In the genomic region with DNA sequence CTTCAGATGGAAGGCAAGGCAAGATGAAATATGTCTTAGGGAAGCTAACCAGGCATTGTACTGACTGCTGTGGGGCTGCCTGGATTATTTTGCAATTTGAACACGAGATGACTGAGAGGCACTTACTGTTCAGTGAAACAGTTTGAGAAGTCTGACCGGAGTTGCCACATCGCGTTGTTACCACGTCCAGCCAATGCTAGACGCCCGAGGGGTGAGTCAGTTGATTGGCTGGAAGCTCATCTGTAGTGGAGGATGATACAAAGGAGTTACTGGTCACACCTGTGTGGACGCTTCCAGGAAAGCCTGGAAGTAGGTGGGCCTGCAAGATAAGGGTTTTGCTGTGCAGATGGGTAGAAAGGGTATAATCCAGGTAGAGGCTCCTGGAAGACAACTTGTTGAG, we compare ENCODE assay signal across 15 mouse cellular contexts. TPM values are rescaled to one million over a fixed set of nuclear protein-coding genes. Genes with fewer than 3 reads are reported as not detected.
DNase-seq lines count a peak whose midpoint lies in the region; ATAC-seq and TF ChIP-seq lines count a peak whose summit lies in the region.
"Had no signal": no experiment of that assay in that cellular context is flagged by ENCODE, and none has a peak within 500 bp of the region (broad histone marks: within the 10 kb centered on the region; RNA-seq: fewer than 3 reads in every experiment).

No protein-coding gene starts in this region.

- ATAC-seq in hematopoietic stem cell, adult 5-6 weeks (replicated peaks in 1 of 2; ENCODE audit: insufficient read depth in 1 of 2, low FRiP score in 2 of 2, low TSS enrichment in 1 of 2, low read depth in 1 of 2, poor library complexity in 2 of 2, severe bottlenecking in 2 of 2), result peak; percentile 17 to 52; a peak in 2 of 4 replicates
- peak; percentile 24; the same call in 1 of the 2 replicates for ATAC-seq in monocyte, adult 5-6 weeks (replicated peaks; ENCODE audit: insufficient number of reproducible peaks, low FRiP score, low TSS enrichment, poor library complexity, severe bottlenecking)
- ATAC-seq in midbrain, embryonic 14.5 days (ENCODE audit: low FRiP score, low TSS enrichment), result no peak

- no peak for TF ChIP-seq POLR2A in kidney, adult 2 months (IDR thresholded peaks at IDR 0.05; ENCODE audit: low read depth, low read length)

- no peaks in the 10 kb centered on the region for H3K9me3 ChIP-seq in midbrain, embryonic 14.5 days (ENCODE audit: control insufficient read depth, low read length)
- H3K9me3 ChIP-seq: G1E; stomach, embryonic 15.5 days had no signal

- no peak overlapping the region for H3K27ac ChIP-seq in kidney, adult 2 months (ENCODE audit: insufficient read depth, low read depth, low read length)
- no peak overlapping the region for H3K27ac ChIP-seq in midbrain, embryonic 14.5 days (replicated peaks; ENCODE audit: low read depth, low read length)
- H3K27ac ChIP-seq: stomach, embryonic 15.5 days had no signal

- H3K4me1 ChIP-seq in kidney, adult 2 months (ENCODE audit: control insufficient read depth, insufficient read depth, low read length), result peaks cover 33% of the 10 kb centered on the region
- H3K4me1 ChIP-seq in midbrain, embryonic 14.5 days (ENCODE audit: control insufficient read depth, insufficient read depth, low read length), result no peaks in the 10 kb centered on the region
- H3K4me1 ChIP-seq: stomach, embryonic 15.5 days had no signal

- peaks cover 10% of the 10 kb centered on the region; the same call in 1 of the 2 replicates for H3K36me3 ChIP-seq in kidney, adult 2 months (ENCODE audit: control insufficient read depth, insufficient read depth, low read length)
- H3K36me3 ChIP-seq in midbrain, embryonic 14.5 days (ENCODE audit: control insufficient read depth, insufficient read depth, low read length), result no peaks in the 10 kb centered on the region

- no peak overlapping the region for H3K4me2 ChIP-seq in midbrain, embryonic 14.5 days (ENCODE audit: low read length)
- H3K4me2 ChIP-seq: stomach, embryonic 15.5 days had no signal

- TF ChIP-seq CTCF in kidney, adult 2 months (conservative IDR thresholded peaks at IDR 0.05; ENCODE audit: insufficient read depth, insufficient read length, low read depth, low read length), result no peak

- no peak overlapping the region for H3K4me3 ChIP-seq in kidney, adult 2 months (ENCODE audit: insufficient read depth, low read depth, low read length)
- H3K4me3 ChIP-seq in midbrain, embryonic 14.5 days (replicated peaks; ENCODE audit: low read depth, low read length), result no peak overlapping the region
- H3K4me3 ChIP-seq: stomach, embryonic 15.5 days had no signal

- peak; percentile 15 for DNase-seq in kidney, adult 2 months
- no peak for DNase-seq in kidney, adult 11 months
- DNase-seq in adrenal gland, postnatal 36 days, result peak; percentile 46 to 61
- DNase-seq in spleen, postnatal 14 days (ENCODE audit: low spot score in 2 of 2), result no peak
- no peak for DNase-seq in midbrain, embryonic 14.5 days
- DNase-seq: cerebellum, postnatal 25 days; gastrocnemius, postnatal 25 days; kidney, postnatal 4 days had no signal

- H3K27me3 ChIP-seq in kidney, adult 2 months (replicated peaks; ENCODE audit: control insufficient read depth, insufficient read depth, low read length), result no peaks in the 10 kb centered on the region
- no peaks in the 10 kb centered on the region for H3K27me3 ChIP-seq in midbrain, embryonic 14.5 days (ENCODE audit: control insufficient read depth, insufficient read depth, low read length)
- H3K27me3 ChIP-seq: stomach, embryonic 15.5 days had no signal

- WGBS in kidney, adult 2 months, result 72% methylated on average over 8 of the region's 8 CpGs
- 92% methylated on average over 8 of the region's 8 CpGs for WGBS in midbrain, embryonic 14.5 days

- no peak overlapping the region for H3K9ac ChIP-seq in midbrain, embryonic 14.5 days (replicated peaks; ENCODE audit: low read length)
- H3K9ac ChIP-seq: stomach, embryonic 15.5 days had no signal

RNA-seq across cellular contexts. Expression of a gene that starts 8.8 kb away (rescaled TPM):
- polyA plus RNA-seq in kidney, adult 2 months (2012; rRNA removed), result 65.8 and 71.1 TPM in 2 replicates
- total RNA-seq in adrenal gland, postnatal 36 days (2021), result 100 to 1,000 TPM; 110 to 114 TPM
- 89.9 and 127 TPM in 2 replicates for total RNA-seq in hematopoietic stem cell, adult 5-6 weeks (2017)
- total RNA-seq in monocyte, adult 5-6 weeks (2017), result 127 to 227 TPM (median 128 TPM) in 3 replicates
- polyA plus RNA-seq in midbrain, embryonic 14.5 days (2014; fragmentation: Nextera tagmentation; extraction: Ambion mirVana), result 11.5 and 16.4 TPM in 2 replicates

RNA-seq across cellular contexts. Expression of a gene that starts 24.3 kb away (rescaled TPM):
- 0.80 and 0.88 TPM in 2 replicates for polyA plus RNA-seq in kidney, adult 2 months (2012; rRNA removed)
- 1 to 10 TPM in 1 of 2 experiments, under 1 TPM in 1; 0.86 to 3.0 TPM for total RNA-seq in adrenal gland, postnatal 36 days (2021)
- total RNA-seq in hematopoietic stem cell, adult 5-6 weeks (2017), result not detected in 2 replicates
- total RNA-seq in monocyte, adult 5-6 weeks (2017), result not detected in 3 replicates
- polyA plus RNA-seq in midbrain, embryonic 14.5 days (2014; fragmentation: Nextera tagmentation; extraction: Ambion mirVana), result not detected in 2 replicates
- total RNA-seq: gastrocnemius, postnatal 25 days; left cerebral cortex, postnatal 10 days had no signal
- polyA plus RNA-seq: brain, embryonic 14.5 days; G1E; lung, embryonic 16.5 days had no signal

Comparison
In these comparisons a context has a peak if more than half of its experiments do, and no peak if none do; other contexts are left out.
1. DNase-seq: peak in kidney, adult 2 months (single experiment) and adrenal gland, postnatal 36 days (2 of 2); none in kidney, adult 11 months (single experiment), spleen, postnatal 14 days (0 of 2) and midbrain, embryonic 14.5 days (single experiment).